Mouse (Mus musculus) lung, postnatal 36 days (tissue): Measurements from ENCODE around the gene Sipa1.

Experiments
- DNase-seq: peaks from one replicate; pipeline ENCODE4 v3.0.0; 2022; ENCODE audit warnings: mixed read lengths

The Sipa1 gene

DNA sequence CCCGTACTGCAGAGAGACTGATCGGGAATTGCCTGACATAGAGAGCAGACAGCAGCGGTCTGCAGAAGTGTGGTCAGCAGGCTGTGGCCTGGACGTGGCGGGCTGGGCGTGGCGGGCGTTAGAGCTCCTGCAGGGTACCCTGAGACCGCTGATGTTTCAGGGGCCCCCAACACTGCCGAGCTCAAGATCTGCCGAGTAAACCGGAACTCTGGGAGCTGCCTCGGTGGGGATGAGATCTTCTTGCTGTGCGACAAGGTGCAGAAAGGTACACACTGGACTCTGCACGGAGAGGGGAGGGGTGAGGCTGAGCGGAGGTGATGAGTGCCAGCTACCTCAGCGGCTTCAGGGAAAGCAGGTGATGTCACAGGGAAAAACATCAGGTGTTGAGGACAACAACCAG is 22.5 kb downstream of the Sipa1 start:
- no peak for DNase-seq

DNA sequence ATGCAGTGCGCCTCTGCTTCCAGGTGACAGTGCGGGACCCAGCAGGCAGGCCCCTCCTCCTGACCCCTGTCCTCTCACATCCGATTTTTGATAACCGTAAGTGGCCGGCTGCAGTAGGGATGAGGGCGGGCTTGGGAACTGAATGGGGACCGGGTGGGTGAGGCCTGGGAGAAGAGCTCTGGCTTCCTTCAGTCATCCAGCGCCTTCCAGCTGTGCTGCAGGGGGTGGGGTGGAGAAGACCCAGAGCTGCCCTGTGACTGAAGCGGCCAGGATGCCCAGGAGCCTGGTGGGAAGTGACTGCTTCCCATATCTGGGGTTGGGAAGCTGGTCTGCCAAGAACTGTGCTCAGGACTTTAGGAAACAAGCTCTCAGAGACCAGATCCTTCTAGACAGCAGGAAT is 23.2 kb downstream of the Sipa1 start:
- no peak for DNase-seq

DNA sequence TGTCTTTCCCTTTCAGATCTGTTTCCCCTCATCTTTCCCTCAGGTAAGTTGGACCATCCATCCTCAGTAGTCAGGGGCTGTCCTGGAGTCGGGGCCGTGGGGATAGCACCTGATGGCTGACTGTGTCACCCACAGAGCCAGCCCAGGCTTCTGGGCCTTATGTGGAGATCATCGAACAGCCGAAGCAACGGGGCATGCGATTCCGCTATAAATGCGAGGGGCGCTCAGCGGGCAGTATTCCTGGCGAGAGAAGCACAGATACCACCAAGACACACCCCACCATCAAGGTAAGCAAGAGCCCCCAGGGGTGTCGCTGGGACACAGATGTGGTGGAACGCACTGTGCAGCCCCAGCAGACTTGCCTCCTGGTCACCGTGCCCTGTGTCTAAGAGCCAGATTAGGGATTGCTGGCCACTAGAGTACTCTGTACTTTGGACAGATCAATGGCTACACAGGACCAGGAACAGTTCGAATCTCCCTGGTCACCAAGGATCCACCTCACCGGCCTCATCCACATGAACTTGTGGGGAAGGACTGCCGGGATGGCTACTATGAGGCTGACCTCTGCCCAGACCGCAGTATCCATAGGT is 25.0 kb downstream of the Sipa1 start:
- DNase-seq, result no peak

DNA sequence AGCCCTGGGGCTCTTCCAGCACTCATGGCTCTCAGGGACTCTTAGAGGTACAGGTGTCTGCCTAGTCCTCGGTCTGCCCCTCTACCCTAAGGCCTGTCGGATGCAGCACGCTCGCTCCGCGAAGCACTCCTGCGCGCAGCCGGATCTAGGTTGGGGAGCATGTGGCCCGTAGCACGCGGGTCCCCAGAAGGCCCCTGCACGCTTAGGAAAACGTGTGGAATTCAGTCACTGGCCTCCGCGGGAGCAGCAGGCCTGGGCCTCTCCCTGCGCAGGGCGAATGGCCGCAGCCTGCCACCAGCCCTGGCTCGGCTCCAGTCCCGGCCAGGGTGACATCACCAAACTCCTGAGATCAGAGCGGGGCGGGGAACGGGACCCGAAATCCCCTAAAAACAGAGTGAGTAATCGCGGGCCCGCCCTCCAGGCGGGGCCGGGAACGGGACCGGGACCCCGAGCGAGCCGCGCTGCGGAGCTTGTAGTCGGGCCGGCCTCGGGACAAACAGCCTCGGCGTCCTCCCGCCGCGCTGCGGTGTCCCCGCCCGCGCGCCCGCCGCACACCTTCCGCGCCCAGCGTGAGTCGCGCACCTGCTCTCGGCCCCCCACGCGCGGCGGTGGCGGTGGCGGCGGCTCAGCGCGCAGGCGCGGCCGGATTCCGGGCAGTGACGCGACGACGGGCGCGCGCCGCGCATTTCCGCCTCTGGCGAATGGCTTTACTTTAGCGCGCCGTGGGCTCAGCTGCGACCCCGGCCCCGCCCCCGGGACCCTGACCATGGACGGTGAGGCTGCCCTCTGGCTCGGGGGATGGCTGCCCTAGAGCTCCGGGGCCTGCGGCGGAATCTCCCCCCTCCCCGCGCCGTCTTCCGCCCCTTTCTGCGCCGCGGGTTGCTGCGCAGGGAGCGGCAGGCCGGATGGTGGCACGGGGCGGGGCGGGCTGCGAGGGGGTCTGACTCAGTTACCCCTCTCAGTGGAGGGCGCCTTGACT is 26.1 kb downstream of the Sipa1 start, which contains the start of gene Rela:
Rela (plus strand) TSS at position 415 of the 979 bp plus-strand sequence.
- DNase-seq, result peak; percentile 96

GRCm38 (mm10) chr19:5636571-5637041 is 26.9 kb downstream of the Sipa1 start:
- peak; percentile 67 for DNase-seq

GRCm38 (mm10) chr19:5636036-5636570 is 27.4 kb downstream of the Sipa1 start:
- no peak for DNase-seq

DNA sequence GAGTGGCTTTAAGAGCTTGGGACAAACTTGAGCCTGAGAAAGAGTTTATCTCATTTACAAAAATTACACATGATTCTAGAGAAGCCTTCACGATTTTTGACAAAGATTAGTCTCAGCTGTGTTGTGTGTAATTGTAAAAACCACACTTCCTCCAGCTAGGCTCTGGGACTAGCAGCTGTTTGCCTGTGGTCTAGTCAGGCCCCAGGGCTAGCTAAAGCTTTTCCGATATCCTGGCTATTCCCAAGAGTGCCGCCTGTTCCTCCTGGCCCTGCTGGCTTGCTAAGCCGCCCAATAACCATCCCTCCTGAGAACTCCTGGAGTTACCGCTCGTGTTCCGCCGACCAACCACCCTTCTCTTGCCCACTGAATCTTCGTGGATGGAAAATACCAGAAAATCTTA is 31.4 kb downstream of the Sipa1 start:
- DNase-seq, result no peak

DNA sequence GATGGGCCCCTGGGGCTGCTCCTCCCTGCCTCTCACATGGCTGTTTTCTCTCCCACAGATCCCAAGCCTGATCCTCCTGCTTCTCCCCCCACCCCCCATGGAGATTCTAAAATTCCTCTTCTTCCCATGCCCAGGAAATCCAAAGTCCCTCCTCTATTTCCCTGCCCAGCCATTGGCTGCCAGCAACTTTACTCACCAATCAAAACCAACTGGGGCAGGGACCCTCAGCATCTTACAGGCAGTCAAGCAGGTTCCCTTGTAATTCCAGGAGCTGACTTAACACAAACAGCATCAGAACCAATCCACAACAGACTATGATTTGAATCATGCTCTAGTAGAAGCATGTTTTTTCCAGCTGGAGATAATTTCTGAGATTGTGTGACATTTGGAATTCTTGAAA is 33.6 kb downstream of the Sipa1 start:
- DNase-seq, result no peak

DNA sequence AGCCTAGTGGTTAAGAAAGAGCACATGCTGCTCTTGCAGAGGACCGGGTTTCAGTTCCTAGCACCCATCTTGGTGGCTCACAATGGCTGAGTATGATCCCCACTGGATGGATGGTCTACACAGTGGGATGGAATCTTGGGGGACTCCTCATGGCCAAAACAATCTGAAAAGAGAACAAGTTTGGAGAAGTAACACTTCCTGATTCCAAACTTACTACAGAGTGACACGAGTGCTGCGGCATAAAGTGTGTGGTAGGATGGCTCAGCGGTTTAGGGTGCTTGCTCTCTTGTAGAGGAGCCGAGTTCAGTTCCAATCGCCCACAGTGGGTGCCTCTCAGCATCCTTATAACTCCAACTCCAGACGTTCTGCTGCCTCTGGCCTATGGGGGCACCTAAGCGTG is 38.2 kb downstream of the Sipa1 start:
- DNase-seq, result no peak

- no peak for DNase-seq
These were observed 41.6 kb downstream of the Sipa1 start for GRCm38 (mm10) chr19:5621884-5622283.

DNA sequence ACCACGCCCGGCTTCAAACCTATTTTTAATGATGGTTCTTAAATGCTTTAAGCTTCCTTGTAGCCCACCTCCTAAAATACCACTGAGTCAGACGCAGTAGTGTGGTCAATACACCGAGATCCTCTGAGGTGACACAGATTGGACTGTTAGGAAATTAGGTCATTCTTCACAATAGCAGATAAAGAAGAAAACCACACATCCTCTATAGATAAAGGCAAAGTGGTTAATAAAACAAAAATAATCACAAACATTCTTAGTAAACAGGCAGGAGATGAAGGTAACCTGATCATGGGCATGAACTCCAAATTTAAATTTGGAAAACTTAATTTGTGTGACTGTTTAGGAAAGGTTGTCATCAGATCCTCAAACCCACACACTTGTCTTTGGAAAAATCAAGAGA is 43.5 kb downstream of the Sipa1 start:
- no peak for DNase-seq

GRCm38 (mm10) chr19:5614953-5615352 is 48.6 kb downstream of the Sipa1 start:
- peak; percentile 92 for DNase-seq

DNA sequence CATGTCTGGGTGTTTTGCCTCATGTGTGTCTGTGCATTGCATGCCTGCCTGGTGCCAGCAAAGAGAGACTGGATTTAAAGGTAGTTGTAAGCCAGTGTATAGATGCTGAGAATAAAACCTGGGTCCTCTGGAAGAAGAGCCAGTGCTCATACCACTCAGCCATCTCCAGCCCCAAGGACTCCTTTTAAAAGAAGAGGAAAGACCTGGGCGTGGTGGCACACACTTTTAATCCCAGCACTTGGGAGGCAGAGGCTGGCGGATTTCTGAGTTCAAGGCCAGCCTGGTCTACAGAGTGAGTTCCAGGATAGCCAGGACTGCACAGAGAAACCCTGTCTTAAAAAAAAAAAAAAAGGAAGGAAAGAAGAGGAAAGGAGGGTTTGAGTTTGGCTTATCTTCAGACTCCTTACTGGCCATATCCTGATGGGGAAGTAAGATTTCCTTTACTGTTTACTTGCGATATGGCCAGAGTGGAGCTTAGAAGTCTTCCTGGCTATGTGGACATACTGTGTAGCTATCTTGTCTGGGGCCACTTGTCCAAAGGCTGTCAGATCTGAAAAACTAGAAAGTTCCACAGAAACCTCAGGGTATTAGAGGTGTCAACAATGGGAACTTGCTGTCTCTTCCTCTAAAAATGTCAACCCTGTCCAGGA is 50.6 kb downstream of the Sipa1 start:
- no peak for DNase-seq

DNA sequence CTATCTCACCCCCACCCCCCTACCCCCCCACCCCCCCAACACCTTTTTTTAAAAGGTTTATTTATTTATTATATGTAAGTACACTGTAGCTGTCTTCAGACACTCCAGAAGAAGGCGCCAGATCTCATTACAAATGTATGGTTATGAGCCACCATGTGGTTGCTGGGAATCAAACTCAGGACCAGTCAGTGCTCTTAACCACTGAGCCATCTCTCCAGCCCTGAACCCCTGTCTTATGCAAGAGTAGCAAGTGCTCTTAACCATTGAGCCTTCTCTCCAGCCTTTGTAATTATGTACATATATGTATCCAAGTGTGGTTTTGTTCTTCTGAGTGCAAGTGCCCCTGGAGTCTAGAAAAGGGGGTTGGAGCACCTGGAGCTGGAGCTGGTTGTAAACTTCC is 51.5 kb downstream of the Sipa1 start:
- DNase-seq, result peak; percentile 51

DNA sequence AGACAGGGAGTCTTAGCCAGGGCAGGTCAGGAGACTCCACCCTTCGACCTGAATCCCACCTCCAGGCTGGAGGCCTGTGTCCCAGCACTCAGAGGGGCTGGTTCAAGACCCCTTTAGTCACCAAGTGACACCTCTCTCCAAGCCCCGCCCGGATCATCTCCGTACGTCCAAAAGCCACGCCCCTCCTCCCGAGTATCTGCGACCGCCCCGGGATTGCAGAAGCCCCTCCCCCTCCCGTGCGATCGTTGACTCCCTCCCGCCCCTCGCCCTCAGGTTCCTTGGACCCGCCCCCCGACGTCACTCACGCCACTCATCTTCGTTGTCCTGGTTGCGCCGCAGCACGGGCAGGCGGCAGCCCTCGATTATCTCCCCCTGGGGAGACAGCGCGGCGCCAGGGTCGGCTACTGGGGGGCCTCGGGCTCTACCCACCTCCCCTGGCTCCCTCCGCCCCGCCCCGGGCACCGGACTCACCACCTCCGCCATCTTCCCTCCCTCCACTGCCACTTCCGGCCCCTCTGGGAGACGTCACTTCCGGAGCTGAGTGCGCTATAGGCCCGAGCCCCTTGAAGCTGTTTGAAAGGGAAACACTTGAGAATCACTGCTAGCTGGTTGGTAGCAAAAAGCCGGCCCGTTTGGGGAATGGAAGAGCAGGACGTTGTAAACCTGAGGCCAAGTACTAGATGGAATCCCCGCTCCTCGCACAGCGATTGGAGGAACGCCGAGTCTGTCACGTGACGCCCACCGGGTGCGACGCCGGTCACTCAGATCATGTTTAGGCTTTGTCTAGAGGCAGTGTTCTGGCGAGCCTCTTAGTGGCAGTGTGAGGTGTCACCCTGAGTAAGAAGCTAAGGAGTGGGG is 53.7 kb downstream of the Sipa1 start, which contains the start of gene Kat5:
Kat5 (minus strand) TSS at position 691 of the 858 bp plus-strand sequence.
- peak; percentile 94 for DNase-seq

- no peak for DNase-seq
These were observed 54.3 kb downstream of the Sipa1 start for GRCm38 (mm10) chr19:5609171-5609546.

DNA sequence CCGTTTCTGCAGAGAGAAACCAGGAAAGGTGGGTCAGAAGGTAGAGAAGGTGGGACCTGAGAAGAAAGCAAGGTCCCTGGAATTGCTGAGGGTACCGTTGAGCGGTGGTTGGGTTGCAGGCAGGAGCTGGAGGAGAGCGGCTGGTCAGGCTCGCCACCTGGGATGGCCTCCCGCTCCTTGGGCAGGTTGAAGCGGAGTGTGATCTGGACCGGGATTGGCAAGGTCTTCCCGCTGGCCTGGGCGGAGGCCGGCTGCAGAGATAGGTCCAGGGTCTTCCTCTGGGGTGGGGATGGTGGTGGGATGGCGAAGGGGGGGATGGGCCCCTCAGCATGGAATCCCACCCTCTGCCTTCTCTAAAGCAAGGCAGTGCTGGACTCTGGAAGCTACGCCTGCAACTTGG is 54.8 kb downstream of the Sipa1 start:
- no peak for DNase-seq

- no peak for DNase-seq
These were observed 55.6 kb downstream of the Sipa1 start for GRCm38 (mm10) chr19:5607705-5608410.

DNA sequence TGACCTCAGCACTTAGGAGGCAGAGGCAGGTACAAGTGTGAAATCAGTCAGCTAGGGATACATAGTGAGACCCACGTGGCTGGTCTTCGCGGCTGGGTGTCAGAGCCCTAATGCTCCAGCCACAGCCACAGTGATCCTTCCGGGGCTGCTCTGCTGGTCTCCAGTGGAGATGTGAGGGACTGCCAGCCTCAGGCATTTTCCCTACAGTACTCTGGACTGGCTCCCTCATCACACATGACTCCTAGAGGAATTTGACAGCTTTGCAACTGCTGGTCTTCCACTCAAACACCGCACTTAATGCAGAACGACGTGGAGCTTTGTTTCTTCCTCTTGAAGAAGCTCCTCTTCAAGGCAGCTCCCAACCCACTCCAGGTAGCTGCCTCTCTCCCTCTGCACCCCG is 57.3 kb downstream of the Sipa1 start:
- no peak for DNase-seq

GRCm38 (mm10) chr19:5605126-5605525 is 58.4 kb downstream of the Sipa1 start:
- no peak for DNase-seq

DNA sequence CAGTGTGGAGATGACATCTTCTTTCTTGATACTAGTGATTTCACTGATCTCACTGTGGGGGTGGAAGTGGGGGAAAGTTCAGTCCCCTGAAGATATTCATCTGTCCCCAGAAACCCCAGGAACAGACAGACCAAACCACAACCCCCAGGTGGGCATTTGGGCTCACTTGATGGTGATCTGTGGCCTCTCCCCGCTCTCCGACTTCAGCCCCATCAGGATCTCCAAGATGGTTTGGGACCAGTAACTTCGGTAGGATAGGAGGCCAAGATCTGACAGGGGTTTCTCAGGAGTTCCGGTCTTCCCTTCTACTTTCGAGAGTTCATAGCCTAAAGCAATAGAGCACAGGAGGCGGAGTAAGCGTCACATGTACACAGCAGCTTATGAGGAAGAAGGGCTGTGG is 59.8 kb downstream of the Sipa1 start:
- DNase-seq, result no peak
